21 mouse cellular contexts compared by ENCODE assay signal in the genomic region with DNA sequence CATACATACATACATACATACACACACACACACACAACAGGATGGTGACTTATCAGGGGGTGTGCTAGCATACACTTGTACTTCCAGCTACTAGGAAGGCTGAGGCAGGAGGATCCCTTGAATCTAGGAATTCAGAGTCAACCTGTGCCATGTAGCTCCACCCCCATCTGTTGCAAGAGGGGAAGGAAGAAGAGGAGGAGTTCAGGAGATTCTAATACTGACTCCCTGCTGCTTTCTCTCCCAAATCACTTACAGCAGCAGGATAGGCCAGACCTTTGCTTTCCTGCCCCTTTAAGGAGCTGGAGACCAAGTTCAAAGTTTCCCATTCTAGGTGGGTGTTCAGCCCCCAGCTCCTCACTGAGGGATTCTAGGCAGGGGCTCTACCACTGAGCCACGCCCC. TPM values are rescaled to one million over a fixed set of nuclear protein-coding genes. Genes with fewer than 3 reads are reported as not detected.
"Had no signal": no experiment of that assay in that cellular context is flagged by ENCODE, and none has a peak within 500 bp of the region (broad histone marks: within the 10 kb centered on the region; RNA-seq: fewer than 3 reads in every experiment).

No protein-coding gene starts in this region.

- DNase-seq: left cerebral cortex, postnatal 4 days; liver; liver, embryonic 13.5 days; liver, postnatal 0 days; lung, adult 18-20 months; lung, adult 2 months; lung, embryonic 14.5 days; lung, postnatal 10 days; lung, postnatal 14 days; lung, postnatal 36 days; lung, postnatal 4 days; midbrain, embryonic 14.5 days had no signal

- ATAC-seq: liver, embryonic 12.5 days; liver, postnatal 0 days; lung, postnatal 0 days; midbrain, embryonic 13.5 days; midbrain, embryonic 15.5 days; midbrain, embryonic 16.5 days had no signal

RNA-seq across cellular contexts. Expression of a gene that starts 32.1 kb away (rescaled TPM):
- total RNA-seq: liver, adult 2 months; megakaryocyte, adult 5-6 weeks; megakaryocyte-erythroid progenitor cell, adult 5-6 weeks; monocyte, adult 5-6 weeks had no signal
